Mouse (Mus musculus): Measurements from ENCODE around the gene Iffo2. TPM values are rescaled to one million over a fixed set of nuclear protein-coding genes. Genes with fewer than 3 reads are reported as not detected.

Iffo2 gene
- polyA plus RNA-seq, 1 experiment from 2014 or later: 7.2 TPM

GRCm38 (mm10) chr4:139582903-139583302 is 52.6 kb downstream of the Iffo2 start:
- H3K9me3 ChIP-seq (ENCODE audit: control insufficient read depth, low read length): no peaks in the 10 kb centered on the region
- no peak for ATAC-seq (ENCODE audit: low read depth)
- 23% methylated on average over 3 of the region's 3 CpGs for WGBS

GRCm38 (mm10) chr4:139583629-139584245 is 53.4 kb downstream of the Iffo2 start:
- no peak overlapping the region for H3K4me3 ChIP-seq (ENCODE audit: low read depth, low read length)
- H3K27me3 ChIP-seq (ENCODE audit: control insufficient read depth, insufficient read depth, low read length): no peaks in the 10 kb centered on the region
- H3K36me3 ChIP-seq (ENCODE audit: control insufficient read depth, insufficient read depth, low read length): no peaks in the 10 kb centered on the region
- no peak overlapping the region for H3K4me2 ChIP-seq (ENCODE audit: low read depth, low read length)
- peaks cover 34% of the 10 kb centered on the region for H3K4me1 ChIP-seq (ENCODE audit: control insufficient read depth, insufficient read depth, low read length)
- 75% methylated on average over 11 of the region's 11 CpGs for WGBS
- H3K27ac ChIP-seq (ENCODE audit: low read depth, low read length): no peak overlapping the region
- no peak for ATAC-seq (ENCODE audit: low read depth)
- no peaks in the 10 kb centered on the region for H3K9me3 ChIP-seq (ENCODE audit: control insufficient read depth, low read length)
- no peak overlapping the region for H3K9ac ChIP-seq (replicated peaks; ENCODE audit: low read depth, low read length)

More at GRCm38 (mm10) chr4:139582903-139583302, 52.6 kb downstream of the Iffo2 start:
- Histone ChIP-seq H3K27ac (ENCODE audit: low read depth, low read length) (no peak overlapping the region), H3K4me3 (ENCODE audit: low read depth, low read length) (no peak overlapping the region), H3K4me2 (ENCODE audit: low read depth, low read length) (no peak overlapping the region), H3K36me3 (ENCODE audit: control insufficient read depth, insufficient read depth, low read length) (no peaks in the 10 kb centered on the region), H3K9ac (replicated peaks; ENCODE audit: low read depth, low read length) (no peak overlapping the region), H3K27me3 (ENCODE audit: control insufficient read depth, insufficient read depth, low read length) (no peaks in the 10 kb centered on the region), H3K4me1 (ENCODE audit: control insufficient read depth, insufficient read depth, low read length) (peaks cover 34% of the 10 kb centered on the region)

- Histone ChIP-seq H3K9me3 (ENCODE audit: control insufficient read depth, low read length) (no peaks in the 10 kb centered on the region), H3K27me3 (ENCODE audit: control insufficient read depth, insufficient read depth, low read length) (no peaks in the 10 kb centered on the region), H3K36me3 (ENCODE audit: control insufficient read depth, insufficient read depth, low read length) (no peaks in the 10 kb centered on the region), H3K4me1 (ENCODE audit: control insufficient read depth, insufficient read depth, low read length) (peaks cover 33% of the 10 kb centered on the region), H3K4me3 (ENCODE audit: low read depth, low read length) (no peak overlapping the region), H3K4me2 (ENCODE audit: low read depth, low read length) (no peak overlapping the region), H3K9ac (replicated peaks; ENCODE audit: low read depth, low read length) (no peak overlapping the region), H3K27ac (ENCODE audit: low read depth, low read length) (no peak overlapping the region)
- 73% methylated on average over 11 of the region's 11 CpGs for WGBS
- ATAC-seq (ENCODE audit: low read depth): no peak
These were observed 54.4 kb downstream of the Iffo2 start for GRCm38 (mm10) chr4:139584704-139585103.

GRCm38 (mm10) chr4:139585713-139586112 is 55.4 kb downstream of the Iffo2 start:
- WGBS: 97% methylated on average over 7 of the region's 7 CpGs
- H3K9ac ChIP-seq (replicated peaks; ENCODE audit: low read depth, low read length): no peak overlapping the region
- H3K36me3 ChIP-seq (ENCODE audit: control insufficient read depth, insufficient read depth, low read length): no peaks in the 10 kb centered on the region
- H3K4me2 ChIP-seq (ENCODE audit: low read depth, low read length): no peak overlapping the region
- H3K9me3 ChIP-seq (ENCODE audit: control insufficient read depth, low read length): no peaks in the 10 kb centered on the region
- H3K27ac ChIP-seq (ENCODE audit: low read depth, low read length): no peak overlapping the region
- H3K4me1 ChIP-seq (ENCODE audit: control insufficient read depth, insufficient read depth, low read length): peaks cover 28% of the 10 kb centered on the region
- H3K4me3 ChIP-seq (ENCODE audit: low read depth, low read length): no peak overlapping the region
- ATAC-seq (ENCODE audit: low read depth): no peak
- H3K27me3 ChIP-seq (ENCODE audit: control insufficient read depth, insufficient read depth, low read length): no peaks in the 10 kb centered on the region

- H3K4me1 ChIP-seq (ENCODE audit: control insufficient read depth, insufficient read depth, low read length): peaks cover 16% of the 10 kb centered on the region; the same call in 1 of the 2 replicates
- WGBS: 66% methylated on average over 4 of the region's 4 CpGs
- H3K4me3 ChIP-seq (ENCODE audit: low read depth, low read length): no peak overlapping the region
- H3K36me3 ChIP-seq (ENCODE audit: control insufficient read depth, insufficient read depth, low read length): no peaks in the 10 kb centered on the region
- no peak overlapping the region for H3K9ac ChIP-seq (replicated peaks; ENCODE audit: low read depth, low read length)
- H3K27me3 ChIP-seq (ENCODE audit: control insufficient read depth, insufficient read depth, low read length): no peaks in the 10 kb centered on the region
- H3K9me3 ChIP-seq (ENCODE audit: control insufficient read depth, low read length): no peaks in the 10 kb centered on the region
- H3K27ac ChIP-seq (ENCODE audit: low read depth, low read length): no peak overlapping the region
- ATAC-seq (ENCODE audit: low read depth): no peak
- no peak overlapping the region for H3K4me2 ChIP-seq (ENCODE audit: low read depth, low read length)
These were observed 57.0 kb downstream of the Iffo2 start for GRCm38 (mm10) chr4:139587370-139587769.

GRCm38 (mm10) chr4:139587773-139588172 is 57.4 kb downstream of the Iffo2 start:
- Histone ChIP-seq H3K27ac (ENCODE audit: low read depth, low read length) (no peak overlapping the region), H3K9me3 (ENCODE audit: control insufficient read depth, low read length) (no peaks in the 10 kb centered on the region), H3K36me3 (ENCODE audit: control insufficient read depth, insufficient read depth, low read length) (no peaks in the 10 kb centered on the region), H3K4me2 (ENCODE audit: low read depth, low read length) (no peak overlapping the region), H3K4me1 (ENCODE audit: control insufficient read depth, insufficient read depth, low read length) (peaks cover 13% of the 10 kb centered on the region; the same call in 1 of the 2 replicates), H3K27me3 (ENCODE audit: control insufficient read depth, insufficient read depth, low read length) (no peaks in the 10 kb centered on the region), H3K4me3 (ENCODE audit: low read depth, low read length) (no peak overlapping the region), H3K9ac (replicated peaks; ENCODE audit: low read depth, low read length) (no peak overlapping the region)
- ATAC-seq (ENCODE audit: low read depth): no peak
- 88% methylated on average over 4 of the region's 4 CpGs for WGBS

GRCm38 (mm10) chr4:139589351-139590027 is 59.1 kb downstream of the Iffo2 start:
- H3K4me2 ChIP-seq (ENCODE audit: low read depth, low read length): no peak overlapping the region
- H3K27me3 ChIP-seq (ENCODE audit: control insufficient read depth, insufficient read depth, low read length): no peaks in the 10 kb centered on the region
- 37% methylated on average over 5 of the region's 5 CpGs for WGBS
- H3K9ac ChIP-seq (replicated peaks; ENCODE audit: low read depth, low read length): no peak overlapping the region
- no peak overlapping the region for H3K4me3 ChIP-seq (ENCODE audit: low read depth, low read length)
- peaks cover 8% of the 10 kb centered on the region; the same call in 1 of the 2 replicates for H3K4me1 ChIP-seq (ENCODE audit: control insufficient read depth, insufficient read depth, low read length)
- H3K36me3 ChIP-seq (ENCODE audit: control insufficient read depth, insufficient read depth, low read length): no peaks in the 10 kb centered on the region
- H3K9me3 ChIP-seq (ENCODE audit: control insufficient read depth, low read length): no peaks in the 10 kb centered on the region
- no peak overlapping the region for H3K27ac ChIP-seq (ENCODE audit: low read depth, low read length)
- ATAC-seq (ENCODE audit: low read depth): no peak

GRCm38 (mm10) chr4:139590446-139590845 is 60.1 kb downstream of the Iffo2 start:
- WGBS: 26% methylated on average over 4 of the region's 4 CpGs
- no peaks in the 10 kb centered on the region for H3K9me3 ChIP-seq (ENCODE audit: control insufficient read depth, low read length)
- H3K4me1 ChIP-seq (ENCODE audit: control insufficient read depth, insufficient read depth, low read length): peaks cover 14% of the 10 kb centered on the region; the same call in 1 of the 2 replicates
- no peaks in the 10 kb centered on the region for H3K27me3 ChIP-seq (ENCODE audit: control insufficient read depth, insufficient read depth, low read length)
- no peak for ATAC-seq (ENCODE audit: low read depth)
- H3K4me2 ChIP-seq (ENCODE audit: low read depth, low read length): no peak overlapping the region
- no peak overlapping the region for H3K9ac ChIP-seq (replicated peaks; ENCODE audit: low read depth, low read length)
- H3K4me3 ChIP-seq (ENCODE audit: low read depth, low read length): no peak overlapping the region
- H3K36me3 ChIP-seq (ENCODE audit: control insufficient read depth, insufficient read depth, low read length): no peaks in the 10 kb centered on the region
- H3K27ac ChIP-seq (ENCODE audit: low read depth, low read length): no peak overlapping the region

- no peak overlapping the region for H3K4me3 ChIP-seq (ENCODE audit: low read depth, low read length)
- no peak for ATAC-seq (ENCODE audit: low read depth)
- no peaks in the 10 kb centered on the region for H3K9me3 ChIP-seq (ENCODE audit: control insufficient read depth, low read length)
- H3K4me2 ChIP-seq (ENCODE audit: low read depth, low read length): no peak overlapping the region
- no peak overlapping the region for H3K9ac ChIP-seq (replicated peaks; ENCODE audit: low read depth, low read length)
- peaks cover 39% of the 10 kb centered on the region for H3K4me1 ChIP-seq (ENCODE audit: control insufficient read depth, insufficient read depth, low read length)
- H3K36me3 ChIP-seq (ENCODE audit: control insufficient read depth, insufficient read depth, low read length): no peaks in the 10 kb centered on the region
- WGBS: 68% methylated on average over 7 of the region's 7 CpGs
- H3K27me3 ChIP-seq (ENCODE audit: control insufficient read depth, insufficient read depth, low read length): no peaks in the 10 kb centered on the region
- no peak overlapping the region for H3K27ac ChIP-seq (ENCODE audit: low read depth, low read length)
These were observed 62.5 kb downstream of the Iffo2 start for GRCm38 (mm10) chr4:139592895-139593294.
